Comparison of ENCODE assay signal across 21 mouse cellular contexts in genomic region chr11:79715316-79715715, GRCm38 (mm10).
DNase-seq lines count a peak whose midpoint lies in the region; ATAC-seq and TF ChIP-seq lines count a peak whose summit lies in the region.
"Had no signal": no experiment of that assay in that cellular context is flagged by ENCODE, and none has a peak within 500 bp of the region (broad histone marks: within the 10 kb centered on the region; RNA-seq: fewer than 3 reads in every experiment).

No protein-coding gene starts in this region.

- no peak for ATAC-seq in heart, embryonic 12.5 days (ENCODE audit: insufficient number of reproducible peaks, low FRiP score)
- ATAC-seq in lung, postnatal 0 days: no peak
- ATAC-seq: forebrain, embryonic 15.5 days; hindbrain, embryonic 16.5 days; intestine, embryonic 15.5 days had no signal

- no peak for TF ChIP-seq EP300 in lung, postnatal 0 days (IDR thresholded peaks at IDR 0.05)

- H3K27me3 ChIP-seq in heart, embryonic 12.5 days (replicated peaks): peaks cover 31% of the 10 kb centered on the region
- no peaks in the 10 kb centered on the region for H3K27me3 ChIP-seq in lung, postnatal 0 days (replicated peaks; ENCODE audit: insufficient read depth, low read length)
- peaks cover 60% of the 10 kb centered on the region for H3K27me3 ChIP-seq in embryonic facial prominence, embryonic 10.5 days (replicated peaks; ENCODE audit: low read depth, poor library complexity, severe bottlenecking)
- H3K27me3 ChIP-seq: intestine, embryonic 15.5 days; stomach, embryonic 15.5 days had no signal

- H3K4me3 ChIP-seq in heart, embryonic 12.5 days: no peak overlapping the region
- H3K4me3 ChIP-seq in lung, postnatal 0 days (ENCODE audit: low read depth, low read length): no peak overlapping the region
- H3K4me3 ChIP-seq in embryonic facial prominence, embryonic 10.5 days: no peak overlapping the region
- H3K4me3 ChIP-seq: forebrain, embryonic 15.5 days; intestine, embryonic 15.5 days; kidney, embryonic 15.5 days; limb, embryonic 15.5 days; midbrain, embryonic 12.5 days; stomach, embryonic 15.5 days had no signal

- H3K4me2 ChIP-seq in heart, embryonic 12.5 days: no peak overlapping the region
- no peak overlapping the region for H3K4me2 ChIP-seq in lung, postnatal 0 days (replicated peaks; ENCODE audit: low read depth, low read length)
- H3K4me2 ChIP-seq: forebrain, embryonic 15.5 days; limb, embryonic 15.5 days; midbrain, embryonic 12.5 days had no signal

- WGBS in heart, embryonic 12.5 days: 80% methylated on average over 8 of the region's 8 CpGs
- 75% methylated on average over 8 of the region's 8 CpGs for WGBS in lung, postnatal 0 days
- WGBS in embryonic facial prominence, embryonic 10.5 days: 81% methylated on average over 8 of the region's 8 CpGs

- no peaks in the 10 kb centered on the region for H3K36me3 ChIP-seq in heart, embryonic 12.5 days
- no peaks in the 10 kb centered on the region for H3K36me3 ChIP-seq in lung, postnatal 0 days (ENCODE audit: insufficient read depth, low read length)
- H3K36me3 ChIP-seq in embryonic facial prominence, embryonic 10.5 days (replicated peaks): no peaks in the 10 kb centered on the region
- H3K36me3 ChIP-seq: forebrain, embryonic 15.5 days; intestine, embryonic 15.5 days; kidney, embryonic 15.5 days; limb, embryonic 15.5 days; midbrain, embryonic 12.5 days; stomach, embryonic 15.5 days had no signal

- H3K4me1 ChIP-seq in heart, embryonic 12.5 days (replicated peaks): peaks cover 36% of the 10 kb centered on the region
- H3K4me1 ChIP-seq in lung, postnatal 0 days (ENCODE audit: insufficient read depth, low read depth, low read length): peaks cover 23% of the 10 kb centered on the region
- peaks cover 65% of the 10 kb centered on the region for H3K4me1 ChIP-seq in embryonic facial prominence, embryonic 10.5 days

- no peaks in the 10 kb centered on the region for H3K9me3 ChIP-seq in heart, embryonic 12.5 days (replicated peaks)
- H3K9me3 ChIP-seq in lung, postnatal 0 days (ENCODE audit: low read length): no peaks in the 10 kb centered on the region
- H3K9me3 ChIP-seq in embryonic facial prominence, embryonic 10.5 days: no peaks in the 10 kb centered on the region
- H3K9me3 ChIP-seq: forebrain, embryonic 15.5 days; intestine, embryonic 15.5 days; kidney, embryonic 15.5 days; limb, embryonic 15.5 days; midbrain, embryonic 12.5 days; stomach, embryonic 15.5 days had no signal

- H3K9ac ChIP-seq in heart, embryonic 12.5 days: no peak overlapping the region
- no peak overlapping the region for H3K9ac ChIP-seq in lung, postnatal 0 days (replicated peaks; ENCODE audit: low read depth)
- H3K9ac ChIP-seq: forebrain, embryonic 15.5 days; kidney, embryonic 15.5 days; limb, embryonic 15.5 days; midbrain, embryonic 12.5 days; stomach, embryonic 15.5 days had no signal

- TF ChIP-seq CTCF in lung, postnatal 0 days (IDR thresholded peaks at IDR 0.05): no peak

- H3K27ac ChIP-seq in heart, embryonic 12.5 days (ENCODE audit: poor library complexity, severe bottlenecking): no peak overlapping the region
- H3K27ac ChIP-seq in lung, postnatal 0 days (ENCODE audit: low read length): no peak overlapping the region
- H3K27ac ChIP-seq in embryonic facial prominence, embryonic 10.5 days (replicated peaks): no peak overlapping the region
- H3K27ac ChIP-seq: forebrain, embryonic 15.5 days; limb, embryonic 15.5 days; midbrain, embryonic 12.5 days had no signal

- peak; percentile 61 for DNase-seq in adrenal gland, adult 2 months
- no peak for DNase-seq in adrenal gland, postnatal 4 days (ENCODE audit: low spot score in 2 of 2)
- peak; percentile 94 for DNase-seq in heart, adult 11 months
- DNase-seq in lung, adult 18-20 months: peak; percentile 37 to 55
- no peak for DNase-seq in lung, postnatal 0 days (ENCODE audit: low spot score)
- no peak for DNase-seq in embryonic facial prominence, embryonic 10.5 days (ENCODE audit: low spot score)
- no peak for DNase-seq in thymus, adult 18-20 months
- DNase-seq: cerebellum, adult 11-12 months; cerebellum, postnatal 36 days; embryo, embryonic 11 days; gastrocnemius, postnatal 25 days; left cerebral cortex, postnatal 4 days; lung, postnatal 10 days had no signal

Comparison
In these comparisons a context has a peak if more than half of its experiments do, and no peak if none do; other contexts are left out.
1. DNase-seq: peak in adrenal gland, adult 2 months (single experiment), heart, adult 11 months (single experiment) and lung, adult 18-20 months (2 of 2); none in adrenal gland, postnatal 4 days (0 of 2), lung, postnatal 0 days (single experiment), embryonic facial prominence, embryonic 10.5 days (single experiment) and thymus, adult 18-20 months (0 of 2).